Mouse (Mus musculus): Measurements from ENCODE around the gene Ccdc186.
"Not testable (repeated sequence)": the region's sequence is repeated elsewhere in the genome, so short reads cannot be mapped to it uniquely, and the experiment has no call there.

Ccdc186 gene

DNA sequence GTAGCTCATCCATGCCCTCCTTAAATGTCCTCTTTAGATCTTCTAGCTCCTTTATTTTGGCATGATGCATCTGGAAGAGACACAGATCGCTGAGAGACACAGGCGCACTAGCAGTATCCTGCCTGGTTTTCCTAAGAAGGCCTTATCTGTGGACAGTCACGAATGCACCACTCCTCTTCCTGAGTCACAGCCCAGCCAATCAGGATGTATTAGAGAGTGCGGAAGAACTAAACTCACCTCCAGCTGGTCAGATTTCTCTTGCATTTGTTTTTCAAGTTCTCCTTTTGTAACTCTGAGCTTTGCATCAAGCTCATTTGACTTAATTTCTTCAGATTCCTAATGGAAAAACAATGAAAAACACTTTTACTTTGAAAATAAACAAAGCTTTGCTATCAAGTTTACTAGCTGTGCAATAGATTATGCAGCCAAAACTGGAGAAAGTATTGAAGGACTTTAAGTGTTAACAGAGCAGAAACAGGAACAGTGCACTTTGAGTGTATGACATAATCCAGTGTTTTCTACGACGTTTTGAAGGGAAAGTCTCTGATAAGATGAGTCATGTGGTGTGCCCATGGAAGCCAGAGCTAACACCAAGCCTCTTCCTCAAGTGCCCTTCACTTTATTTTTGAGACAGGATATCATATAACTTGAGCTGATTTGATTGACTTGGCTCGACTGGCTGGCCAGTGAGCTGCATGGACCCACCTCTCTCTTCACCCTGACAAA lies 20.9 kb downstream of the Ccdc186 start:
- no peak for DNase-seq

DNA sequence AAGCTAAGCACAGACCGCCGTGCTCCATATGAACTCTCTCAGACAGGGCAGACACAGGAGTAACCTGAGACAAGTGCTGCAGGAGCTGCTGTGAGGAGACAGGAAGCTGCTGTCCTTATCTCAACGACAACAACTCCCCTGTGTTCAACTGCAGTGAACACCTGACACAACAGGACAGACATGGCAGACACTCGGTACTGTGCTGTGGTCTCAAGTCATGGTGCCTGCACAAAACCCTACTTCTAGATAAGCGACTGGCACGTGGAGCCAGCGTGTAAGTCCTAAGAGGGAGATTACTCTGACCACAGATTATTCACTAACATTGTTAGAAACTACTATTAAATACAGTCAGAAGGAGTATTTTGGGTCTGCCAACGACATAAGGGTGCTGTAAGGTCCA lies 21.8 kb downstream of the Ccdc186 start:
- no peak for DNase-seq

DNA sequence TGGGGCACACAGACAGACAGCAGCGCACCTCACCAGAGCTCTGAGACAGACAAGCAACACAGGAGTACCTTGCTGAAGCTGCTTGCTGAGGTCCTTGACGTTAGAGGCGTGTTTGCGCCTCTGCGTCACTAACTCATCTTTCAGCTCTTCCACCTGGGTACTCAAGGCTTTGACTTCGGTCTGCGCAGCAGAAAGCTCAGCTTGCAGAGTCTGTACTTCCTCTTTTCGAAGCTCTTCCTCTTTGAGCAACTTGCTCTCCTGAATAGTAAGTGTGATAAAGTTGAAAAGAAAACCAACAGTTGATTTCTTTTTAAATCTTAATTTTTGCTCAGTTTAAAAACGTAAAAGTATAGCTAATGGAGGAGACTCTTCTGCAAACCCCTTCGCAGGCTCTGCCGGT lies 24.6 kb downstream of the Ccdc186 start:
- no peak for DNase-seq

DNA sequence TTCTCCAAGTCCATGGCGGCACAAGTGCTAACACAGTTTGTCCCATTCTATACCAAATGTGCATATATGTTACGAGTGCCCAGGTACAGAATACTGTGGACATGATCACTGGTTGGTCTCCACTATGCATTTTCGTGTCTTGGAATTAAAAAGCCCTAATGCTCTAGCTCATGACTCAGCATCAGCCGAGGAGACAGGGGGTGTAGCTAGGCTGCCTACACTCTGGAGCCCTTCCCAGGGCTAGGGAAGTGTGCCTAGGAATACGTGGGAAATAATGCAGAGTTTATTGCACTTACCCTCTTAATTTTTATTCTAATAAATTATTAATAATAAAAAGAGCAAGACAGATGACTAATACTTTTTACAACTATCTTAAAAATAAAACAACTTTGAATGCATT lies 33.0 kb downstream of the Ccdc186 start:
- no peak for DNase-seq

DNA sequence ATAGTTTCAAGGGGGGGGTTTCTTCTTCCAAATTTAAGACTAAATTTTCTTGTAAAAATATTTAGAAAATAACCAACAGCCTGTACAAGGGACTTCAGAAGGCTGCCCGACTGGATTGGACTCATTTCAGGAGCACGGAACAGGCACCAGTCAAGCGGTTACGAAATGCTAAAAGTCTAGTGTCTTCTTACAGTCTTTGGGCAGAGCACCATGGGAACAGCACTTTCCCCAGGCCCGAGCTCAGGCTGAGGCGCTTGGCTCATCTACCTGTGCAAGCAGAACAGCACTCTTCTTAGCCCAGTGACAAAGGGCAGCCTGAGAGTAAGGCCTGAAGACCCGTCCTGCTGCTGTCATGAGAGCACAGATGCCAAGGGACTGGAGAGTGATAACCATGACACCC lies 34.1 kb downstream of the Ccdc186 start:
- no peak for DNase-seq

DNA sequence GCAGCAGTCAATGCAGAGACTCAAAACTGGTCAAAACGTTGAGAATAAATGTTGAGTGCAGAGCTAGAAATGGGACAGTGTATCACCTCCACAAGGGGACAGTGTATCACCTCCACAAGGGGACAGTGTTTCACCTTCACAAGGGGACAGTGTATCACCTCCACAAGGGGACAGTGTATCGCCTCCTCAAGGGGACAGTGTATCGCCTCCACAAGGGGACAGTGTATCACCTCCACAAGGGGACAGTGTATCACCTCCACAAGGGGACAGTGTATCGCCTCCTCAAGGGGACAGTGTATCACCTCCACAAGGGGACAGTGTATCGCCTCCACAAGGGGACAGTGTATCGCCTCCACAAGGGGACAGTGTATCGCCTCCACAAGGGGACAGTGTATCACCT lies 43.5 kb downstream of the Ccdc186 start:
- DNase-seq, result not testable (repeated sequence)

DNA sequence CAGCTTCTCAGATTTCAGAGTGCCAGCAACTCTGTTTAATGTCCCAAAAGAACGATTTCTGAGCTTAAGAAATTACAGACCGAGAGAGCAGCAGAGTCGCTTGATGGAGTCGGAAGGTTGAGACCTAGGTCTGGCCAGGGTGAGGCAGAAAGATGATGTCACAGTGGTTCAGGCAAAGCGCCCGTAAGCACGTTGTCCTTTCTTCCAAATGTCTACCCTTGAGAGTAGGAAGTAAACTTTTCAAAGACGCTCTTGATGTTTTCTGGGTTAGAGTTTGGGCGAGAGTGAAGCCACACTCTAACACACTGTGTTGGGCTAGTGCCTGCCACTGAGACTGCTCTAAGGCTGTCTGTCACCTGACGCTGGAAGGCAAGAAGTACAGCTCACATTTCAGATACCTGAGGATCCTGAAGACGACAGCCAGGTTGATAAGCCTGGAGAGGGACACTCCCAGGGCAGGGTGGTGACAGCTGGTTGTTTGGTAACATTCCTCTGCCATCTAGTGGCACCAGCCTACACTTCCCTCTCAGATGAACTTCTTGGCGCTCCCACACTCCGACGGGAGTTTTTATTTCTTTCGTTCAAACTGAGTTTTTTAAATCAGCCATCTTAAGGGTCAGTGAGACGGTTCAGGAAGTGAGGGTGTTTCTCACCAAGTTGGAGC lies 45.1 kb downstream of the Ccdc186 start:
- DNase-seq, result peak; percentile 34 to 61

DNA sequence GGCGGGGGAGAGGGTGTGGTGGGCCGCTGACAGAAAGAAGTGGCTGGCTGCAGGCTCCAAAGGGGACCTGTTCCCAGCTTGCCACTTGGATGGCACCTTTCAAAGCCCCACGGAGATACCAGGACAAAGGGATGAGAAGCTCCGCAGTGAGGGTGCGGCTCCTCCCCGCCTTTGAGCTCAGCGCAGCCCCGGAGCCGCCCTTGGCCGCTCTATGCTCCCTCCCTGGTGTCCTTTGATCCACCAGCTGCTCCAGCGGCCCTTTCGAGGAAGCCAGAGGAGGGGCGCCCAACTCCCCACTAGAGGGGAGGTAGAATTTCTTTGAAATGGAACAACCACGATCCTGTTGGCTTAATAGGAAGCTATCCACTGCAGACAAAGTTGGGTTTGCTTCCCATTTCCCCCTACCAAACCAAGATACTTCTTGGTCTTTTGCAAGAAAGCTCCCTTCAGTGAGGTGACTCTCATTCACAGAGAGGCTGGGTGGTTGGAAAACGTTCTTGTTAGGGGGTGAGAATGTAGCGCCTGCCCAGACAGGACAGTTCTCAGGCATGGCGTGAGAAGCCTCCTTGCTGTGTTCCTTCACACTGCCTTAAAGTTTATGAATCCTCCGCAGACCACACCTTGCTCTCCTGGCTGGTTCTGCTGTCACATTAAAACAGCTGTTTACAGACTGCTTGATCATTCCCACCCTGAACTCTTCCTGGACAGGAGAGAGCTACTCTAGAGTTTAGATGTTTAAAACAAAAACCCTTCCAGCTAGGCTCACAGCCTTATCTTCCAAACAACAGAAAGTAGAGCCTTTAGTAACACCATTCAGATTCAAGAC lies 45.9 kb downstream of the Ccdc186 start:
- DNase-seq, result no peak

DNA sequence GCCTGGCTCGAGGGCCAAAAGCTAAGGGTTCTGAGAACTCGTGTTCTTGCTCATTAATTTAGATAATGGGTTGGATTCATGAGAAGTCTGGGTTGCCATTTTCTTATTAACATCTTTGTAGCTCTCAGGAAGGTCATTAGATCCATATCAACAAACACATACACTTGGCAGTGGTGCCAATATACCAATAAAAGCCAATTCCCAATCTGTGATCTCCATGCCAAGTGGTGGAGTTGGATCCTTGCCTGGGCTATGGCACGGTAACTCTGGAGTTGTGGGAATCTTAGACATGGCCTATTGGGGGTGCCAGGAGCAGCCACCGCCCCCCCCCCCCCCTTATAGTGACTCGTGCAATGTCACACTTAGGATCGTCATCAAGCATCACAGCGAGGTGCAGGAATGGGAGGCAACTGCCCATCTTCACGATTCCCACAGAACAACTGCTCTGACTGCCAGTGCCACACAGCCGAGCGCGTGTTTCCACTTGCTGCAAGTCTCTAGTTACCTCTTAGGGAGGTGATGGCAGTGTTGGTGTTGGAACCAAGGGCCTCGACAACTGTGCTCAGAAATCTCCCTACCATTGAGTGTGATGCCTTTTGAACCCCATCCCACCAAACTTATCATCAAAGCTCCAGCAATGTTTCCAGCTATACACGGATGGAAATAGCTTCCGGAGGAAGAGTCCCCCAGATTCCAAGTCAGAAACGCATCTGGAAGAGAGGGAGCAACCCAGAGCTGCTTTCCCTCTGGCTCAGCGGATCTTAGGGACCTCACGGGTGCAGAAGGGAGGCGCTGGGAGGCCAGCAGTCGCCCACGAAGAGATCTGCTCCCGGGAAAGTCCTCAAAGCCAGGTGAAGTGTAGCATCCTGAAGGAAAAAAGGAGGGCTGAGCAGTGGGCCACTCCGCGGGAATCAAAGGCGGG lies 46.8 kb downstream of the Ccdc186 start:
- DNase-seq, result no peak

DNA sequence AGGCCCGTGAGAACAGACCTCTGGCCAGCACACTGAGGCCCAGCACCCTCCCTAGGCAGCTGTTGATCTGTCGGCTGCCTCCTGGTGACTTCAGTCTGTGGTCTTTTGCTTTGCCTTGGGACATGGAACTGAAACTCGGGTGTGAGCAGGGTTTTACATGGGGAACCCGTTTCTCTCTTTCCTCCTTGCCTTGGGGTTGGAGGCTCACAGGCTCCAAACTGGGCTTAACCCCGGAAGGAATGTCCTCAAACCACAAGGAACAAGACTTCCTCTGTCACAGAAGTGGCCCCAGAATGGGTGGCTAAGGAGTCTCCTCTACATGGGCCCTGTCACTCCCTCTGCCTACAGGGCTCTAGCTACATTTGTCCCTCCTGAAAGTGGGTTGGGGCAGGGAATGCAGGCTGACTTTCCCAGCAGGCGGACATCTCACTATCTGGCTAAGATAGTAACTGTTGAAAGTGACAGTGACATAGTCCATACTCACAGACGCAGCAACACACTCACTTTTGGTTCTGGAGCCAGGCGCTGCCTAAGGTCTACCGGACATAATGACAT lies 47.5 kb downstream of the Ccdc186 start:
- no peak for DNase-seq

DNA sequence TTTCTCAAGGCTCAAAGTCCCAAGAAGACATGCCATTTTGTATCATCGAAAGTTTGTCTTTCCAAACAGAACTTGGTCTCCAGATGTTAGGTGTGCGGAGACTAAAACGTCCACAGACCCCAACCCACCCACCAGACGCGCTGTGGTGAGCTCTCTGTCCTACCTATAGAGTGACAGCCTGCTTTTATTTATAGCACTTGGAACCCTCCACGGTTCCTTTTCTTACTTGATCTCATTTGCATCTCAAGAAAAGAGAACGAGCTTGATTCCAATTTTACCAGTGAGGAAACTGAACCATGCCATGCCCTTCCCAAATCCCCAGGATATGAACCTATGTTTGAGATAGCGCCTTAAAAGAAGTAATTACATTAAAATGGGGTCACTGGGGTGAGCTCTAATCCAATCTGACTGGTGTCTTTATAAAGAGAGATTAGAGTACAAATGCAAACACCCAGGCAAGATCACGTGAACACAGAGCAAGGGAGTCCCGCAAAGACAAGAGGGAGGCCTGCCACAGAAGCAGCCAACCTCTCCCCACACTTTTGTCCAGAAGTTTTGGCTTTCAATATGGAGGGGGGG lies 48.5 kb downstream of the Ccdc186 start:
- DNase-seq, result no peak

DNA sequence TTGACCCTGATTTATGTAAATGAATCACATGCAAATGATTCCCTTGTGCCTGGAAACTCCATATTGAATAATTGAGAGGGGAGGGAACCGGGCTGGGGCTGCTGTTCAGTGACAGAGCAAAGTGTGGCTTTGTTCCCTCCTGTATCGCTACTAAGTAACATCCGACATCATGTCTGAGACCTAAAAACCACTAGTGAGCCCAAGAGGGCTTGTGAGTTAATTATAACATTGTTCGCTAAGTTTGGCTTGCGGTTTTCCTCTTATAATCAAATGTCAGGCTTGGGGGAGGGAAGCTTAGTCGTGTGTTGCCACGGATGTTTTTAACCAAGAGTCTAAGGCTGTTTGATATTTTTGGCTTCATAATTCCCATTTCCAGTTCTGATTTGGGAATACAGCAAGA lies 49.8 kb downstream of the Ccdc186 start:
- no peak for DNase-seq

DNA sequence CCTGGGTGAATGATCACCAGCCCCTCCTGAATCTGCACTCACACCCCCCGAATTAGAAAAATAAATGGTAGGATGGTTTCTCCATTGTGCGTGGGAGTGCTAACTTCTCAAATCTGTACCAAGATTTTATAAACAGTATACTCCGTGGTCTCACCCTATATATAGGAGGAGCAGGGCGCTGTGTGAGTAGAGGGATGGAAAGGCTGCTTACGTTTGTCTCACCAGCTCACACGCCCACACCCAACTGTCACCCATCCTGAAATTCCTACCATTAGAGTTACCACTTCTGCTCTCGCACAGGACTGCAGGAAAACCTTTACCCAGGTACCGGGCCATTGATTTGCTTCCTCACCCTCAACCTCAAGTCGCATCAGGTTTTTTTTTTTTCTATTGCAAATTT lies 53.0 kb downstream of the Ccdc186 start:
- no peak for DNase-seq

DNA sequence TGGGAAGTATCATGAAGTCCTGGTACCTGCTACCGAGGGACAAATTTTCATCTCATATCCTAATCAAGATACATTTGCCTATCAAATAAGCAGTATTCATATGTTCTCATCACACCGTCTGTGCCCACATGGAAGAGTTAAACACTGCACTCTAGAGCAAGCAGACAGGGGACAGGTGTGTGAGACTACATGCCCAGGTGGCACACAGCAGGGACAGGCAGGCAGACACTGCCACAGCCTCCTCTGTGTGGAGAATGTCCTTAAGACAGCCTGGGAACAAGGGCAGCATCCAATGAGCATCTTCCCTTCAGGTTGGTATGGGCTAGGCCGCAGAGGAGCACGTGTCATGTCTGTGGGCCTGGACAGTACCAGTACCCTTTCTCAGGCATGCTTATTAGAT lies 59.3 kb downstream of the Ccdc186 start:
- DNase-seq, result peak; percentile 52 to 67

DNA sequence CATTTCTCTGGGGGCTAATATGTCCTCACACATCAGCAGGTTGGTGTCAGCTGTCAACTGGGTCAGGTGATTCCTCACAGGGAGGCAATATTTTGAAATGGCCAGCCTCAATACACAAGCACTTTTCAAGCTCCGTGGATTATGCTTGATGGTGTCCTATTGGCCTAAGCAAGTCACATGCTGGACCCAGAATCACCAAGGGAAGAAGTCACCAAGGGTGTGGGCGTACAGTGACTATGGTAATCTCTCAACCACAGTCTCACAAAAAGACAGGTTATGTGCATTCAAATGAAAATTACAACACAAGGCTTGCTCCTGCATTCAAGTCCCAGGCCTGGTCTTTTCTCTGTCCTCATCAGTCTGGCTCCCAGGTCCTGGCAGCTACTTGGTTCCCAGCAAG lies 60.3 kb downstream of the Ccdc186 start:
- no peak for DNase-seq

DNA sequence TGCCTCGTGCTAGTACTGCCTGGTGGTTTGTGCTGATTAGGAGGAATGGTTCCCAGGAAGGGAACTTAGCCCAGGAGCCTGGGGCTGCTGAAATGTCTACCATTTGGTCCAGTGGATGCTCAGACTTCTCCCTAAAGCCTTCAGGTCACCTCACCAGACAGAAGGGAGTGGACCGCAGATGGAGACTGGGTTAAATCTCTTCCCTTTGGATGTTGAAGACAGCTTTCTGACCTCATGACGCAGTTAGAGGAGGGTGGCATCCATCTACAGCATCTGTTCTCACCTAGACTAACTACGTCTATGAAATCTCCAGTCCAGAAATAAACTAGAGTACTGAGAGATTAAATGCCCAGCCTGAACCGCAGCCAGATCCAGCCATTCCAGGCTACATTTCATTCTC lies 60.9 kb downstream of the Ccdc186 start:
- no peak for DNase-seq

DNA sequence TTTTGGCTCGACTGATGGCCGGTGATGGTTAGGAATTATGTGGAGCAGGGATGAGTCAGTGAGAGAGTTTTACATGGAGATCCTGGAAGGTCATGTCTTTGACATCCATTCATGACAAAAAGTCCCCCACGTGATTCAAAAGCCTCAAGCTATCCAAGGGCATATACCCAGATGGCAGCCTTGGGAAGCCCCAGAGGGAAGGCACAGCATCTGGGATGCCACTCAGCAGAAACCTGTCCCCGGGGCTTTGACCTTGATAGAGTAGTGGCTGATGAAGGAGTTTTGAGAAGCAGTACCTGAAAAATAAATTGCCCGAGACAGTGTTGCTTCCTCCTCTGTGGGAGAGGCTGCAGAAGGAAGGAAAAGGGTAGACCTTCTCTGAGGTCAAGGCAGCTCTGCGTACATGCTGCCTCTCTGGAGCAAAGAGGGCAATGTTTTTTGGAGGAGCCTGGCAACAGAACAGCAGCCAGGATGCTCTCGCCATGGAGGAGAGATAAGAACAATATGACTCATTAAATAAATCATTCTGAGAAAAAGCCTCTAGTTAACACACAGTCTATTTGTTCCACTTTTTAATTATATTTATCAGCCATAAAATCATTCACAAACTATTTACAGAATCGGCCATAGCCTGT lies 61.6 kb downstream of the Ccdc186 start:
- DNase-seq, result peak in 1 of 2 experiments; percentile 9

DNA sequence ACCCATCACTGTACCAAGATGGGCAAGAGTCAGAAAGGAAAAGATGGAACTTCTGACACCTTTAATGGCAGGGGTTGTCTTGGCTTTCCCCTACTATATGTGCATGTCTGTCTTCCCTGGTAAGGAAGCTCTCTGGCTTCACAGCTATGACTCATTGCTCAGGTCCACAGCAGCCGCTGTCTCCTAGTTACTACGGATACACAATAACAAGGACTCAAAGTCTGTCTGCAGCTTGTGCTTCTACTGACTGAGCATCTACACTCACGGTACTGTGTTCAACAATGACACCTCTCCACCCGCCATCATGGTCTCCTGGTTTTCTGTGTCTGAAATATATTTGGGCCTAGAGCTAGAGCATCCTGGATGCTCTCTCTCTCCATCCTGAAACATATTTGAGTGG lies 62.2 kb downstream of the Ccdc186 start:
- DNase-seq, result no peak

DNA sequence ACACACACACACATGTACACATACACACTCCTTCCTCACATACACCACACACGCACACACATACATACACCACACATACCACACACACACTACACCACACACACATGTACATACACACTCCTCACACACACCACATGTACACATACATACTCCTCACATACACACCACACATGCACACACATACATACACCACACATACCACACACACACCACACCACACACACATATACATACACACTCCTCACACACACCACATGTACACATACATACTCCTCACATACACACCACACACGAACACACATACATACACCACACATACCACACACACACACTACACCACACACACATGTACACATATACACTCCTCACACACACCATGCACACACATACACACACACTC lies 63.7 kb downstream of the Ccdc186 start:
- DNase-seq, result no peak

DNA sequence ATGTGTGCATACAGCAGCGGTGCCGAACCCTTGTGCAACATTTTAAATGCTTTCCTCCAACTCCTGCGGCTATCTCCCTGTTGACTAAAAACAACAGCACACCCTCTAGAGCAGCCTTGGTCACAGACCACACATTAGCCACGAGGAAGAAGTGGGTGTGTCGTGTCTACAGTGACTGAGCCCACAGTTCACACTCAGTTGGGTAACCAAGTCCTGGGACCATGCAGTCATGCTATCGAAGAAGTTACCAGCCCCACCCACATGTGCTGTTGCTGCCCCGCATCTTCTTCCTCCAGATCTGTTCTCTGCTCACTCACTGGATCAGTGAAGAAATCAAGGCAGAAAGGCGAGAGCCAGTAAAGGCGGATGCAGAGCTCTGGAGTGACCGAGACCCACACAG lies 65.6 kb downstream of the Ccdc186 start:
- no peak for DNase-seq

DNA sequence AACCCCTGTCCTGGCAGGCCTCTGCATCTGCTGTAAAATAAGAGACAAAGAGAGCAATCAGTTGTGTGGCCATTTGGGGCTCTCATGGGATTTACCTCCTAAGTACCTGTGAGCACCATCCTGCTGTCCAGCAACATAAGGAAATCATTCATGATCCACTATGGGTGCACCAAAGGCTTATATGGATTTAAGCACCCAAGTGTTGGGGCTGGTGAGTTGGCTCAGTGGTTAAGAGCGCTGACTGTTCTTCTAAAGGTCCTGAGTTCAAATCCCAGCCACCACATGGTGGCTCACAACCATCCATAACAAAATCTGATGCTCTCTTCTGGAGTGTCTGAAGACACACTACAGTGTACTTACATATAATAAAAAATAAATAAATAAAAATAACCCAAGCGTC lies 67.5 kb downstream of the Ccdc186 start:
- DNase-seq, result not testable (repeated sequence)

DNA sequence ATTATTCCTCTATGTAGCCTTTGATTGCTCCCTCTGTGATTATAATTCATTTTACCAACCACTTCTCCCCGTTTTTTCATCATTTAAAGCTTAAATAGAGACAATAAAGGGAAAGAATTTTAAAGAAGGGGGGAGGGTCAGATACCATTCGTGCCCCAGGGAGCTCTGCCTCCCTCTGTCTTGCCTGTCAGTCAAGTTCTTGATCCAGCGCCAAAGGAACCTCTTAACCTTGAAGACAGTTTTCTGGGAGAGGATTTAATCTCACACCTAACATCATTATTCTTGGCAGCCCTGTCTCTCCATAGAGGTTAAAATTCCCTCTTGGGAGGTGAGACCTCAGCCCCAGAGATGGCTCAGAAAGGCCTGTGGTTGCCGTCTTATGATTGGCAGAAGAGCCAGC lies 71.3 kb downstream of the Ccdc186 start:
- DNase-seq, result no peak

All from cerebellum, postnatal 25 days (tissue).